Mouse (Mus musculus) cerebellum, adult 2 months (tissue): ENCODE data around the gene Kifc3. TPM values are rescaled to one million over a fixed set of nuclear protein-coding genes. Genes with fewer than 3 reads are reported as not detected.
A peak's percentile ranks its signal among the peaks of the same experiment; 100 is the strongest.

Source experiments
- DNase-seq, 2 experiments: peaks; one replicate each; pipeline ENCODE4 v3.0.0; 2021
- H3K27ac ChIP-seq: fragments of 200-500 bp; 2 replicates; pipeline ENCODE4 v1.5.1; 2012; ENCODE audit warnings: low read length, control low read depth, inconsistent platforms; ENCODE audit not compliant: insufficient read depth
- H3K27me3 ChIP-seq: fragments of 200-500 bp; 2 replicates; pipeline ENCODE4 v1.6.1; 2012; ENCODE audit warnings: inconsistent platforms, mild to moderate bottlenecking, low read length, moderate library complexity; ENCODE audit not compliant: control insufficient read depth, insufficient read depth
- H3K4me1 ChIP-seq: fragments of 200-500 bp; 2 replicates; pipeline ENCODE4 v1.6.1; 2011; ENCODE audit warnings: low read length; ENCODE audit not compliant: control insufficient read depth, insufficient read depth
- H3K4me3 ChIP-seq: fragments of 200-500 bp; replicated peaks from 2 replicates; pipeline ENCODE3; 2011; ENCODE audit warnings: mild to moderate bottlenecking, low read depth, low read length, control low read depth; ENCODE audit not compliant: insufficient read depth
- CTCF ChIP-seq: fragments of 200-500 bp; IDR thresholded peaks from 2 replicates; pipeline ENCODE4 v1.5.1; 2011; ENCODE audit warnings: low read depth, mild to moderate bottlenecking, control low read depth, low read length, moderate library complexity, borderline replicate concordance; ENCODE audit not compliant: insufficient read depth
- POLR2A ChIP-seq: fragments of 200-500 bp; IDR thresholded peaks from 2 replicates; pipeline ENCODE4 v1.6.1; 2011; ENCODE audit warnings: low read length, control low read depth, borderline replicate concordance; ENCODE audit not compliant: insufficient read depth
- WGBS: fragments of 180-500 bp; shearing (Covaris S2); methylation state at CpG from one replicate; pipeline ENCODE4 v1.1.7; 2018; 5-methylcytosine and 5-hydroxymethylcytosine counted together
- polyA plus RNA-seq: library from polyadenylated mRNA; depleted of rRNA; stranded (reverse); fragments of >200 nt; gene quantifications from 2 replicates; pipeline ENCODE4 v1.2.3, GENCODE M21; 2012

Gene Kifc3
- polyA plus RNA-seq, 1 experiment = 56.8 TPM

- TF ChIP-seq POLR2A (no peak), CTCF (no peak)
- 67% methylated on average over 11 of the region's 11 CpGs for WGBS
- Histone ChIP-seq H3K27me3 (no peaks in the 10 kb centered on the region), H3K4me1 (no peaks in the 10 kb centered on the region), H3K27ac (no peak overlapping the region), H3K4me3 (no peak overlapping the region)
- no peak for DNase-seq
Observed at GRCm38 (mm10) chr8:95215709-95216360, 13.2 kb upstream of the Kifc3 start.

GRCm38 (mm10) chr8:95209924-95210323 lies 7.3 kb upstream of the Kifc3 start:
- Histone ChIP-seq H3K27ac (no peak overlapping the region), H3K4me1 (no peaks in the 10 kb centered on the region), H3K27me3 (no peaks in the 10 kb centered on the region), H3K4me3 (no peak overlapping the region)
- no peak for DNase-seq
- no peak for TF ChIP-seq POLR2A
- TF ChIP-seq CTCF = no peak
- WGBS = 44% methylated on average over 11 of the region's 11 CpGs

DNA sequence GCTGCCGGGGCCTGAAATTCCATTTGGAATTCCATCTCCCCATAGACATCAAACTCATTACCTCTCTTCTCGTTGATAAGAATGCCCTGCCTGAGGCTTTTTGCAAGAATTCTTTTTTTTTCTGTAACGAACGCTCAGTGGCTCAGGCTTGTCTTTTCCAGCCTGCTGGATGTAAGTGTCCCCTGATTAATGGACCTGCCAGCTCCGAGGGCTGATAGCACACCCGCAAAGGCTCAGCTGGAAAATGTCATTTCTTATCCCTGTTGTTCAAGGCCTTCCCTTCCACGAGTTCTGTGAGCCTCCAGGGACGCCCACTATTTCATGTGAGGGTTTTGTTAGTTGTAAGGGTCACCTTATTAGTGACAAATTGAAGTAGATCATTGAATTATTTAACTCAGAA lies 3.3 kb upstream of the Kifc3 start:
- Histone ChIP-seq H3K4me1 (no peaks in the 10 kb centered on the region), H3K4me3 (no peak overlapping the region), H3K27ac (no peak overlapping the region), H3K27me3 (no peaks in the 10 kb centered on the region)
- 53% methylated on average over 8 of the region's 8 CpGs for WGBS
- no peak for DNase-seq
- TF ChIP-seq POLR2A (no peak), CTCF (no peak)

DNA sequence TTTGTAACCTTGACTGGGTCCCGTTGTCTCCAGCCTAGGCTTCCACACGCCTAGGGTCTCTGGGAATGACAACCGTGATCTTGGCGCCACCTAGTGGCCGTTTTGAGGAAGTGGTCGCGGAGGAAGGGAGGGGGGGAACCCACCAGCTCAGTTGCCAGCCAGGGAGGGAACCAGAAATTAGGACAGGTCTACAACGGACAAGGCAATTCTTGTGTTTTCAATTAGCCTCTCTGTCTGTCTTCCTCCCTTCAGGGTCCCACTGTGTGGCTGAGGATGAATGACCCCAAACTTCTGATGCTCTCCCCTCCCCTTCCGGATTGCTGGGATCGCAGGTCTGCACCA lies 1.4 kb upstream of the Kifc3 start:
- peak; percentile 46 to 63 for DNase-seq
- Histone ChIP-seq H3K27ac (no peak overlapping the region), H3K4me1 (no peaks in the 10 kb centered on the region), H3K27me3 (no peaks in the 10 kb centered on the region), H3K4me3 (no peak overlapping the region)
- 17% methylated on average over 10 of the region's 10 CpGs for WGBS
- TF ChIP-seq CTCF (peak; percentile 94), POLR2A (no peak)

GRCm38 (mm10) chr8:95203326-95204038 lies 870 bp upstream of the Kifc3 start:
- WGBS = 58% methylated on average over 9 of the region's 9 CpGs
- Histone ChIP-seq H3K27me3 (no peaks in the 10 kb centered on the region), H3K27ac (no peak overlapping the region), H3K4me3 (no peak overlapping the region), H3K4me1 (no peaks in the 10 kb centered on the region)
- no peak for DNase-seq
- no peak for TF ChIP-seq POLR2A
- TF ChIP-seq CTCF = no peak

DNA sequence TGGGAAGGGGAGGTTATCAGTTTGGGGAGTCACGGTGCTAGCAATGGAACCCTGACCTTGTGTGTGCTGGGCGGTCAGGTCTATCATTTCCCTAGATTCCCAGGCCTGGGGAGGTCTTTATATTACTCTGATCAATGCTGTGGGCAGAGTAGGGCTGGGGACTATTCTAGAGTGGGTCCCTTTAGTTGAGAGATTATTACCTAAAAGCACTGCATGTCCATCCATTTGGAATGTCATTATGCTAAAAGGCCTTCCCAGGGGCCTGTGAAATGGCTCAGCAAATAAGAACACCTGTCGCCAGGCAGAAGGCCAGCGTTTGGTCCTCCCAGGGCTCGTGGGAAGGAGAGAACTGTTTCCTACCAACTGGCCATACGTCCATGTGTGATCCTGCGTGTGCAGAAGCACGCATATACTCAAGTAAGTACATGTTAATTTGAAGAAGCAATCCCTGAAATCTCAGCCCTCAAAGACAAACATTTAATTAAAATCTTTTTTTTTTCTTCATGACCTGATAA lies 499 bp downstream of the Kifc3 start:
- DNase-seq = no peak
- Histone ChIP-seq H3K4me1 (no peaks in the 10 kb centered on the region), H3K27me3 (no peaks in the 10 kb centered on the region), H3K4me3 (no peak overlapping the region), H3K27ac (no peak overlapping the region)
- TF ChIP-seq CTCF (no peak), POLR2A (no peak)
- 58% methylated on average over 8 of the region's 8 CpGs for WGBS

DNA sequence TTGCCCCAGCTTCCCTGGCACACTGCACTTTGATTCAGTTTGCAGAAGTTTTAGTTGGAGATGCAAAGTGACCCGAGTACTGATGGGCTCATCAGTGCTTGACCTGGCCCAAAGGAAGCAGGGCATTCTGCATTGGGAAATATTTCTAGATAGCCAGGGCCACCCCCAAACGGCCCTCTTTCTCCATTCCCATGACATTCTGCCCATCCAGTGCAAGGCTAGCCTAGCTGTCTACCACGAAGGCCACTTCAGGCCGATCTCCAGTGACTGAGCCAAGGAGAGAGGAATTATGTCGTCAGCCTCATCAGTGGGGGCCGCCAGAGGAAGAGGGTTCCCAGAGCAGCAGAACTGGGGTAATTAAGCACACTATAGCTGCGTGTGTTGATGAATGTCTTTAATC lies 1.1 kb downstream of the Kifc3 start:
- TF ChIP-seq POLR2A (no peak), CTCF (no peak)
- no peaks in the 10 kb centered on the region for H3K27me3 ChIP-seq
- DNase-seq = no peak
- no peak overlapping the region for H3K27ac ChIP-seq
- no peak overlapping the region for H3K4me3 ChIP-seq
- 63% methylated on average over 7 of the region's 7 CpGs for WGBS
- no peaks in the 10 kb centered on the region for H3K4me1 ChIP-seq

DNA sequence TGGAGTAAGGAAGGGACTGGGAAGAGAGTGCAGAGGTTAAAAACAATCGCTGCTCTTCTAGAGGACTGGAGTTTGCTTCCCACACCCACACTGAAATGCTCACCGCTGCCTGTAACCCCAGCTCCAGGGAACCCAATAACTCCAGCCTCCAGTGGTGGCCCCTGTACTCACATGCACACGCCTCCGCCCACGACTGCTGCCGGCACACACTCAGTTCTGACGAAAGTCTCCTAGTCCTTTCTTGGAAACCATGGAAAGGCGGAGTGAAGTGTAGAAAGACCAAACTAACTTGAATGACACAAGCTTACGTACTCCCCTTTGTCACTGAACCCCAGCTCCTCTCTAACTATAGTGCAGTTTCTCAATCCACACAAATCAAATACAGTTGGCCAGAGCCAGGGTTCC lies 2.6 kb downstream of the Kifc3 start:
- WGBS = 85% methylated on average over 9 of the region's 9 CpGs
- H3K27ac ChIP-seq = no peak overlapping the region
- no peaks in the 10 kb centered on the region for H3K27me3 ChIP-seq
- no peak overlapping the region for H3K4me3 ChIP-seq
- no peak for TF ChIP-seq POLR2A
- no peak for TF ChIP-seq CTCF
- no peak for DNase-seq
- no peaks in the 10 kb centered on the region for H3K4me1 ChIP-seq
